Mouse (Mus musculus) G1E (cell line): ENCODE measurements at regions not wholly inside any gene's neighbourhood (a gene's known extent, or its start where the extent isn't known, plus 50 kb on each side); places are given as distances from the start of the nearest gene placed in this dataset.
A peak's percentile ranks its signal among the peaks of the same experiment; 100 is the strongest.

ENCODE experiments used
- CTCF ChIP-seq: IDR thresholded peaks from 2 replicates; pipeline ENCODE4 v1.5.1; 2012; ENCODE audit warnings: low read depth, low read length, inconsistent platforms, mixed read lengths
- GATA1 ChIP-seq: IDR thresholded peaks from 2 replicates; pipeline ENCODE4 v1.6.1; 2012; ENCODE audit warnings: borderline replicate concordance, low read length, inconsistent platforms, mixed read lengths
- GATA2 ChIP-seq: IDR thresholded peaks from 2 replicates; pipeline ENCODE4 v1.6.1; 2012; ENCODE audit warnings: low read depth, low read length, inconsistent platforms, borderline replicate concordance
- POLR2AphosphoS5 ChIP-seq: IDR thresholded peaks from 2 replicates; pipeline ENCODE4 v1.6.1; 2012; ENCODE audit warnings: low read depth, low read length, inconsistent platforms; ENCODE audit not compliant: insufficient replicate concordance
- TAL1 ChIP-seq: conservative IDR thresholded peaks from 2 replicates; pipeline ENCODE4 v1.6.1; 2012; ENCODE audit warnings: low read depth, low read length, inconsistent platforms, mixed read lengths

GRCm38 (mm10) chr6:51170414-51170813 lies 262.1 kb upstream of the Nfe2l3 start:
- TF ChIP-seq CTCF: peak; percentile 44; the same call in 1 of the 2 replicates
- no peak for TF ChIP-seq TAL1
- no peak for TF ChIP-seq GATA1
- TF ChIP-seq POLR2AphosphoS5: no peak
- TF ChIP-seq GATA2: no peak
